Mouse (Mus musculus): Measurements from ENCODE around the gene Sox5. TPM values are rescaled to one million over a fixed set of nuclear protein-coding genes. Genes with fewer than 3 reads are reported as not detected.

The Sox5 gene
- polyA plus RNA-seq, 1 experiment: 0.81 TPM

GRCm38 (mm10) chr6:144252191-144252718 is 529.5 kb downstream of the Sox5 start:
- no peaks in the 10 kb centered on the region for H3K36me3 ChIP-seq (ENCODE audit: control insufficient read depth, insufficient read depth, low read length)
- TF ChIP-seq POLR2A (IDR thresholded peaks at IDR 0.05; ENCODE audit: control insufficient read depth, extremely low read depth, insufficient read depth, low read length, poor library complexity) (no peak), CTCF (IDR thresholded peaks at IDR 0.05; ENCODE audit: borderline replicate concordance, control insufficient read depth, extremely low read depth, insufficient read depth, low read length, poor library complexity) (no peak)
- H3K27ac ChIP-seq (ENCODE audit: control insufficient read depth, insufficient read depth, low read length): no peak overlapping the region
- DNase-seq: no peak
- H3K4me1 ChIP-seq (replicated peaks; ENCODE audit: control insufficient read depth, insufficient read depth, low read length): no peaks in the 10 kb centered on the region
- no peak overlapping the region for H3K4me3 ChIP-seq (ENCODE audit: control insufficient read depth, insufficient read depth, low read length)
- 94% methylated on average over 7 of the region's 7 CpGs for WGBS
- no peaks in the 10 kb centered on the region for H3K27me3 ChIP-seq (ENCODE audit: control insufficient read depth, insufficient read depth, low read length)

- Histone ChIP-seq H3K4me1 (replicated peaks; ENCODE audit: control insufficient read depth, insufficient read depth, low read length) (no peaks in the 10 kb centered on the region), H3K4me3 (ENCODE audit: control insufficient read depth, insufficient read depth, low read length) (no peak overlapping the region), H3K27me3 (ENCODE audit: control insufficient read depth, insufficient read depth, low read length) (no peaks in the 10 kb centered on the region), H3K36me3 (ENCODE audit: control insufficient read depth, insufficient read depth, low read length) (no peaks in the 10 kb centered on the region), H3K27ac (ENCODE audit: control insufficient read depth, insufficient read depth, low read length) (no peak overlapping the region)
- no peak for DNase-seq
- TF ChIP-seq POLR2A (IDR thresholded peaks at IDR 0.05; ENCODE audit: control insufficient read depth, extremely low read depth, insufficient read depth, low read length, poor library complexity) (no peak), CTCF (IDR thresholded peaks at IDR 0.05; ENCODE audit: borderline replicate concordance, control insufficient read depth, extremely low read depth, insufficient read depth, low read length, poor library complexity) (no peak)
- WGBS: 92% methylated on average over 18 of the region's 18 CpGs
Observed at GRCm38 (mm10) chr6:144251222-144252170, 530.3 kb downstream of the Sox5 start.

- WGBS: 94% methylated on average over 6 of the region's 6 CpGs
- DNase-seq: no peak
- H3K27ac ChIP-seq (ENCODE audit: control insufficient read depth, insufficient read depth, low read length): no peak overlapping the region
- no peaks in the 10 kb centered on the region for H3K27me3 ChIP-seq (ENCODE audit: control insufficient read depth, insufficient read depth, low read length)
- H3K4me3 ChIP-seq (ENCODE audit: control insufficient read depth, insufficient read depth, low read length): no peak overlapping the region
- H3K4me1 ChIP-seq (replicated peaks; ENCODE audit: control insufficient read depth, insufficient read depth, low read length): no peaks in the 10 kb centered on the region
- TF ChIP-seq CTCF (IDR thresholded peaks at IDR 0.05; ENCODE audit: borderline replicate concordance, control insufficient read depth, extremely low read depth, insufficient read depth, low read length, poor library complexity) (no peak), POLR2A (IDR thresholded peaks at IDR 0.05; ENCODE audit: control insufficient read depth, extremely low read depth, insufficient read depth, low read length, poor library complexity) (no peak)
- H3K36me3 ChIP-seq (ENCODE audit: control insufficient read depth, insufficient read depth, low read length): no peaks in the 10 kb centered on the region
Observed at GRCm38 (mm10) chr6:144250625-144251181, 531.1 kb downstream of the Sox5 start.

GRCm38 (mm10) chr6:144236581-144236980 is 545.2 kb downstream of the Sox5 start:
- no peak for DNase-seq
- TF ChIP-seq CTCF (IDR thresholded peaks at IDR 0.05; ENCODE audit: borderline replicate concordance, control insufficient read depth, extremely low read depth, insufficient read depth, low read length, poor library complexity) (no peak), POLR2A (IDR thresholded peaks at IDR 0.05; ENCODE audit: control insufficient read depth, extremely low read depth, insufficient read depth, low read length, poor library complexity) (no peak)
- no peaks in the 10 kb centered on the region for H3K36me3 ChIP-seq (ENCODE audit: control insufficient read depth, insufficient read depth, low read length)
- no peaks in the 10 kb centered on the region for H3K27me3 ChIP-seq (ENCODE audit: control insufficient read depth, insufficient read depth, low read length)
- WGBS: 93% methylated on average over 11 of the region's 11 CpGs
- H3K27ac ChIP-seq (ENCODE audit: control insufficient read depth, insufficient read depth, low read length): no peak overlapping the region
- no peaks in the 10 kb centered on the region for H3K4me1 ChIP-seq (replicated peaks; ENCODE audit: control insufficient read depth, insufficient read depth, low read length)
- no peak overlapping the region for H3K4me3 ChIP-seq (ENCODE audit: control insufficient read depth, insufficient read depth, low read length)

DNA sequence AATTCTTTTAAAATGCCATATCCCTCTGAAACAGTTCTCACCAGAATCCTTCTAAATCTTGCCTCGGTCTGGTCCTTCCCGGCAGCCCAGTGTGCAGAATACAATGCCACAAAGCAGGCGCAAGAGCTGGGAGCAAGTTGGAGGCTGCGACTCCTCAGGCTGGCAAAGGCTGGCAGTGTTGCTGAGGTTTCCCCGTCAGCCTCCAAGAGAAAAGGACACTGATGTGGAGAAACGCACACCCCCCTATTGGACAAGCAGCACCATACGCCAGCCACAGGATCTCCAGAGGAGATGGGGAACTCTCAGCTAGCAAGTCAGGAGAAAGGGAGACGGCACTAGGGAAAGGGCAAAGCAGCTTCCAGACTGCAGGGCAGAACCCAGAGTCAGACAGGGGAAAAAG is 577.8 kb downstream of the Sox5 start:
- Histone ChIP-seq H3K27ac (ENCODE audit: control insufficient read depth, insufficient read depth, low read length) (no peak overlapping the region), H3K4me3 (ENCODE audit: control insufficient read depth, insufficient read depth, low read length) (no peak overlapping the region), H3K4me1 (replicated peaks; ENCODE audit: control insufficient read depth, insufficient read depth, low read length) (0 out of 2 replicates have a peak, but pooled peaks cover 1% of the 10 kb centered on the region), H3K36me3 (ENCODE audit: control insufficient read depth, insufficient read depth, low read length) (no peaks in the 10 kb centered on the region), H3K27me3 (ENCODE audit: control insufficient read depth, insufficient read depth, low read length) (no peaks in the 10 kb centered on the region)
- TF ChIP-seq POLR2A (IDR thresholded peaks at IDR 0.05; ENCODE audit: control insufficient read depth, extremely low read depth, insufficient read depth, low read length, poor library complexity) (no peak), CTCF (IDR thresholded peaks at IDR 0.05; ENCODE audit: borderline replicate concordance, control insufficient read depth, extremely low read depth, insufficient read depth, low read length, poor library complexity) (no peak)
- WGBS: 86% methylated on average over 8 of the region's 8 CpGs
- no peak for DNase-seq

GRCm38 (mm10) chr6:144203013-144203412 is 578.8 kb downstream of the Sox5 start:
- Histone ChIP-seq H3K27ac (ENCODE audit: control insufficient read depth, insufficient read depth, low read length) (no peak overlapping the region), H3K4me1 (replicated peaks; ENCODE audit: control insufficient read depth, insufficient read depth, low read length) (no peaks in the 10 kb centered on the region), H3K27me3 (ENCODE audit: control insufficient read depth, insufficient read depth, low read length) (no peaks in the 10 kb centered on the region), H3K4me3 (ENCODE audit: control insufficient read depth, insufficient read depth, low read length) (no peak overlapping the region), H3K36me3 (ENCODE audit: control insufficient read depth, insufficient read depth, low read length) (no peaks in the 10 kb centered on the region)
- no peak for DNase-seq
- TF ChIP-seq POLR2A (IDR thresholded peaks at IDR 0.05; ENCODE audit: control insufficient read depth, extremely low read depth, insufficient read depth, low read length, poor library complexity) (no peak), CTCF (IDR thresholded peaks at IDR 0.05; ENCODE audit: borderline replicate concordance, control insufficient read depth, extremely low read depth, insufficient read depth, low read length, poor library complexity) (no peak)
- WGBS: 91% methylated on average over 12 of the region's 12 CpGs
